Mouse (Mus musculus) small intestine, adult 2 months (tissue): Measurements from ENCODE around the gene Mrps2.
"Not testable (repeated sequence)": the region's sequence is repeated elsewhere in the genome, so short reads cannot be mapped to it uniquely, and the experiment has no call there.

Source experiments
- CTCF ChIP-seq: fragments of 200-500 bp; IDR thresholded peaks from 2 replicates; pipeline ENCODE4 v1.5.1; 2012; ENCODE audit warnings: low read depth, mild to moderate bottlenecking, control low read depth, inconsistent platforms, low read length, moderate library complexity, mixed read lengths; ENCODE audit not compliant: insufficient replicate concordance, insufficient read length; ENCODE audit errors: extremely low read depth
- POLR2A ChIP-seq: fragments of 200-500 bp; IDR thresholded peaks from 2 replicates; pipeline ENCODE4 v1.6.1; 2012; ENCODE audit warnings: low read depth, mild to moderate bottlenecking, control low read depth, inconsistent platforms, low read length, moderate library complexity

DNA sequence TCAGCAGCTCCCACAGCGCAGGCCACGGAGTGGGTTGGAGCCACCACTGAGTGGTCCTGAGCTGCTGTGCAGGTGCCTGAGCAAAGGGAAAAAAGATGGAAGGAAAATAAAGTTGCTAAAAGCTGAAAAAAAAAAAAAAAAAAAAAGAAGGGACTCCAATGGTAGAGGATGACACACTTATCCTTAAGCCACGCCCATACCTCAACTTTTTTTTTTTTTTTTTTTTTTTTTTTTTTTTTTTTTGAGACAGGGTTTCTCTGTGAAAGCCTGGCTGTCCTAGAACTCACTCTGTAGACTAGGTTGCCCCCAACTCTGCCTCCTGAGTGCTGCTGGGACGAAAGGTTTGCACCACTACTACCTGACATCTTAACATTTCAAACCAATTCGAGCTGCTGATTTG, 10.1 kb downstream of the Mrps2 start:
- not testable (repeated sequence) for TF ChIP-seq CTCF, POLR2A
